Mouse (Mus musculus): ENCODE measurements at regions not wholly inside any gene's neighbourhood (a gene's known extent, or its start where the extent isn't known, plus 50 kb on each side); places are given as distances from the start of the nearest gene placed in this dataset.

DNA sequence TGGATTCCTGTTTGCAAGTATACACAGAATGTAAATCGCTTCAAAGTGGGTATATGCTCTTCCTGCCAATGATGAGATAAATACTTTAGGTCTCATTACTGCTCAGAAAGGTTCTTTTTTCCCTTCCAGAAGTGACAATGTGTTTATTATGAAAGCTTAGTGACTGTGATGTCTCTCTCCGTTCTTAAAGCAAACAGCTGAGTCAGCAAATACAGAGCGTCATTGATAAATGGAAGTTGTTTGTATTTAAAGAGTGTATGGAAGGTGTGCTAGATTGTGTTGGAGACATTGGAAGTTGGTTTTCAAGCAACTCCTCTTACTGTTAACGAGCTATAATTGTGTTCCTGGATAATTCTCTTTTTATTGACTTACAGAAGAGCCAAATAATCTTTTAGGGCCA, 408.0 kb downstream of the Prr30 start:
- Histone ChIP-seq H3K4me2 (no peak overlapping the region), H3K27ac (replicated peaks) (no peak overlapping the region), H3K27me3 (no peaks in the 10 kb centered on the region), H3K4me3 (no peak overlapping the region), H3K9me3 (no peaks in the 10 kb centered on the region), H3K9ac (no peak overlapping the region), H3K36me3 (no peaks in the 10 kb centered on the region), H3K4me1 (replicated peaks) (no peaks in the 10 kb centered on the region)
- ATAC-seq (ENCODE audit: low read depth) = no peak
- WGBS = 80% methylated on average over 4 of the region's 4 CpGs

DNA sequence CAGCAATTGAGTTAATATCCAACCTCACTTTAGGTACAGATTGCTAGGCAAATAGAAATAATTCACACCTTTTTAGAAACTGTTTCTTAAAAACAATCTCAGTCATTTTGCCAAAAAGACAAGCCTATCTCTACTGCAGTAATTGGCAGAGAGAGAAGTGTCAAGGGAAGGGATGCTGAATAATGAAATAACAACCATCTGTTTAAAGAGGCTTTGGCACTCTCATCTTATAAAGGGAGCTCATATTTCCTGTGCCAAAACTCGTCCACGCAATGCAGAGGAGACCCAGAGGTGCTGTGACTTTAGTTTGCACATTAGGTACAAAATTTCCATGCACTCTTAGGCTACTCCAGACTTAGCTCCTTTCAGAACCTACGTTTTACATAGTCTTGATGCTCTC, 418.2 kb downstream of the Prr30 start:
- Histone ChIP-seq H3K36me3 (no peaks in the 10 kb centered on the region), H3K9ac (no peak overlapping the region), H3K27ac (replicated peaks) (no peak overlapping the region), H3K4me1 (replicated peaks) (no peaks in the 10 kb centered on the region), H3K27me3 (no peaks in the 10 kb centered on the region), H3K9me3 (no peaks in the 10 kb centered on the region), H3K4me3 (no peak overlapping the region), H3K4me2 (no peak overlapping the region)
- no peak for ATAC-seq (ENCODE audit: low read depth)
- 73% methylated on average over 3 of the region's 3 CpGs for WGBS

DNA sequence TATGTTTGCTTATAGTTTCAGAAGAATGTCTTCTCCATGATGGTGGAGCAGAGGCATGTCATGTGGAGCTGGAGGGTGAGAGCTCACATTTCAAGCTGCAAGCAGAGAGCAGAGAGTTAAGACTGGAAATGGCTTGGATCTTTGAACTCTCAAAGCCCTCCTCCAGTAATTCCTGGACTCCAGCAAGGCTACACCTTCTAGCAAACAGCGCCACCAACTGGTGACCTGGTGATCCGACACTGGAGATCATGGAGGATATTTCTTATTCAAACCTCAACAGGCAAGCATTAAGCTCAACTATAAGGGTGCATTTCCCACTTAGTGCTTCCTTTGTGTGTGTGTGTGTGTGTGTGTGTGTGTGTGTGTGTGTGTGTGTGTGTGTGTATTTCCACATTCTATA, 446.2 kb downstream of the Prr30 start:
- WGBS = 38% methylated on average over 2 of the region's 2 CpGs
- H3K36me3 ChIP-seq = no peaks in the 10 kb centered on the region
- H3K4me3 ChIP-seq = no peak overlapping the region
- peaks cover 25% of the 10 kb centered on the region for H3K4me1 ChIP-seq (replicated peaks)
- no peak overlapping the region for H3K9ac ChIP-seq
- H3K27me3 ChIP-seq = no peaks in the 10 kb centered on the region
- no peak overlapping the region for H3K4me2 ChIP-seq
- no peaks in the 10 kb centered on the region for H3K9me3 ChIP-seq
- ATAC-seq (ENCODE audit: low read depth) = no peak
- no peak overlapping the region for H3K27ac ChIP-seq (replicated peaks)

DNA sequence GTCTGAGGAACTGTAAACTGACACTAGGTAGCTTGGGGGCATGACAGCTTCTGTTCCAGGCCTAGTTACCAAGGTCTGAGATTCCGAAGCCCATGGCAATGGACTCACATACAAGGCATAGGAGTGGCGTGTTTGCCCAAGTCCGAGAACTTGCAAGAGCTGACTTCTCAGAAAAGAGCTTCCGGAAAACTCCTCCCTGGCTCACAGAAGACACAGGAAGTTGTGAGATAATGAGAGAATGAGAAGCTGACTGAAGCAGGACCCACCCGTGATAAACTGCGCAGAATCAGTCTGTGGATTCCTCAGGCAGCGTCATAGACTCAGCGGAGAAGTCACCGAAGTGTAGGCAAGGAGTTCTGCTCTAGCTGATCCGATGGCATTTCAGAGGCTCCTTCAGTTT, 447.4 kb downstream of the Prr30 start:
- Histone ChIP-seq H3K9ac (no peak overlapping the region), H3K27ac (replicated peaks) (no peak overlapping the region), H3K9me3 (no peaks in the 10 kb centered on the region), H3K36me3 (no peaks in the 10 kb centered on the region), H3K27me3 (no peaks in the 10 kb centered on the region), H3K4me3 (no peak overlapping the region), H3K4me2 (no peak overlapping the region), H3K4me1 (replicated peaks) (peaks cover 25% of the 10 kb centered on the region)
- no peak for ATAC-seq (ENCODE audit: low read depth)
- 91% methylated on average over 10 of the region's 10 CpGs for WGBS

DNA sequence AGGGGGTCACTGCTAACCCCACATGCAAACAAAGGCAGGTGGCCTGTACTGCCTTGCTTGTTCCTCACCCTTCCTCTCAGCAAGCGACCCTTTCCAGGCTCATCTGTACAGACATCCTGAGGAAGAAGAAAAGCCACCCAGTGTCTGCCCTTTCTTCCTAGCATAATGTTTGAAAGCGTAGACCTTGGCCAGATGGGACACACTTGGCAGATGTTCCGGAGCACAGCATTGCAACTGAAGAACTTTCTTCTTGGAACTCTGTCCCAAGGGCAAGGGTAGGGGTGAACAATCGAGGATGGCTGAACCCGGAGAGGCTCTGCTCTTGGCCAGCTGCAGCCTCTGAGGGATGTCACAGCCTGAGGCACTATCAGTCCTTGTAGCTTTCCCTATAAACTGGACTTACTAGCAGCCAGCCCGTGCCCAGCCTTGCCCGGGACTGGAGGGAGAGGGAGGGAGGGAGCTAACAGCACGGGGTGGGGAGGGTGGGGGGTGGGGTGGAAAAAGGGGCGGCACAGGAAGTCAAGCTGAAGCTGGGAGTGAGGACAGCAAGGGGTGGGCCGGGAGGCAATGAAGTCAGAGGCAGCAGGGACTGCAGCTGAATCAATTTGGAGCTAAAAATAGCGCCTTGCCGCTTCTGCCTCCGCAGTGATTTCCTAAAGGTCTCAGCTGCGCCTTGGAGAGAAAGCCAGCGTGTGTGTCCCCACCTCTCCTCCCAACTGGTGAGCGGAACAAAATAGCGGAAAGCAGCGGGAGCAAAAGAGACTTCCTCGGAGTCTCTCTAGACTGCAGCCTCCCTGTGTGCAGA, 450.2 kb downstream of the Prr30 start:
- no peaks in the 10 kb centered on the region for H3K36me3 ChIP-seq
- H3K9ac ChIP-seq = peak overlapping the region; percentile 71
- H3K27ac ChIP-seq (replicated peaks) = peak overlapping the region; percentile 87
- peak overlapping the region; percentile 64 for H3K4me2 ChIP-seq
- H3K4me1 ChIP-seq (replicated peaks) = peaks cover 25% of the 10 kb centered on the region
- no peaks in the 10 kb centered on the region for H3K27me3 ChIP-seq
- peak; percentile 98 for ATAC-seq (ENCODE audit: low read depth)
- peak overlapping the region; percentile 42 for H3K4me3 ChIP-seq
- no peaks in the 10 kb centered on the region for H3K9me3 ChIP-seq
- WGBS = 5% methylated on average over 19 of the region's 19 CpGs

DNA sequence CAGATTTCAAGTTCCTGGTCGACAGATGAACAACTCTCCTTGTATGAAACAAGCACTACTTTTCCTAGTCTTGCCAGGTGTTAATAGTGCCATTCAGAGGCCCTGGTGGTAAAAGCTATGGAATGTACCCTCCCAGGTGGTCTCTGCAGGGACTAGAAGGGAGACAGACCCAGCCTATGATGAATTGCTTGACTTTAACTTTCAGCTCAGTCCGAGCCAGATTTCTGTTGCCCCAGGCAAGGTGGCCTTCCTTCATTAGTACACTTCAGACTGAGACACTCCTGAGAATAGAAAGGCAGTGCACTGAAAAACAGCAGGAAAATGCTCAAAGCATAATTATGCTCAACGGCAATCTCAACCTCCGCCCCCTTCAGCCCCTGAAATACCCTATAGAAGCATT, 450.8 kb upstream of the Klf12 start:
- no peak for ATAC-seq (ENCODE audit: low read depth)
- Histone ChIP-seq H3K27ac (replicated peaks) (no peak overlapping the region), H3K36me3 (no peaks in the 10 kb centered on the region), H3K4me3 (no peak overlapping the region), H3K4me1 (replicated peaks) (no peaks in the 10 kb centered on the region), H3K9me3 (no peaks in the 10 kb centered on the region), H3K4me2 (no peak overlapping the region), H3K9ac (no peak overlapping the region), H3K27me3 (no peaks in the 10 kb centered on the region)
- 64% methylated on average over 4 of the region's 4 CpGs for WGBS

DNA sequence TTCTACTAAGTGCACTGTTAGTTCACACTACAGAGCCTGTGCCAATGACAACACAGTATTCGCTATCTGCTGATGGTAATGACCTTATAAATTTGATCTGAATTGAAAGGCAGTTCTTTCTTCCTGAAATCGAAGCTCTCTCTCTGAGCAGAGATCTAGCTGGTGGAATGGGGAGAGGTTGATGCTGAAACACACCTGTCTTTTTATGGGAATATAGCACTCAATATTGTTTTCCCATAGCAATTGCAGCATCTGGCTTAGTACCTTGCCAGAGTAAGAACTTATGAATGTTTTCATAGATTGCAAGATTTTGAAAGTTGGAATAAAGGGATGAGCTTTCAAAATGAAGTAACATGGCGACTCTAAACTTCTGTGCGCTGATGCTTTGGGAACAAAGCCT, 444.0 kb upstream of the Klf12 start:
- ATAC-seq (ENCODE audit: low read depth) = no peak
- no peak overlapping the region for H3K9ac ChIP-seq
- WGBS = 82% methylated on average over 4 of the region's 4 CpGs

DNA sequence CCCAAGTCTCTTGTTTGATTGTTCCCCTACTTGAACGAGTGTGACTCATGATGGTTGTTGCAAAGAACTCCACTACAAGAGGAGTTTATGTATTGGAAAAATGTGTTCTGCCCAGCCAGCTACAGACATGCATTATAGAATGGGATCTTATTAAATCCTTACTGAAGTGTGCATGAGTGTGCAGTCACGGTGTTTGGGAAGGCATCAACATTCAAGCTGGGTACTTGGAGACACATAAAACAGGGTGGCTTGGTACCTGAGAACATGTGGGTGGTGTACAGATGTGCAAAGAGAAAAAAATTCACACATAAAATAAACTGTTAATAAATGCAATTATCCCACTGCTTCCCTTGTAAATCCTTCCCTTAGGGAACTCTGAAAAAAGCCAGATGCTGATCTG, 443.2 kb upstream of the Klf12 start:
- Histone ChIP-seq H3K4me2 (no peak overlapping the region), H3K9me3 (no peaks in the 10 kb centered on the region), H3K27me3 (no peaks in the 10 kb centered on the region), H3K36me3 (no peaks in the 10 kb centered on the region), H3K27ac (replicated peaks) (no peak overlapping the region), H3K4me1 (replicated peaks) (0 out of 2 replicates have a peak, but pooled peaks cover 4% of the 10 kb centered on the region), H3K9ac (no peak overlapping the region), H3K4me3 (no peak overlapping the region)
- WGBS = 64% methylated on average over 2 of the region's 2 CpGs
- ATAC-seq (ENCODE audit: low read depth) = no peak

More for the DNA sequence above, 444.0 kb upstream of the Klf12 start:
- Histone ChIP-seq H3K4me2 (no peak overlapping the region), H3K4me1 (replicated peaks) (0 out of 2 replicates have a peak, but pooled peaks cover 4% of the 10 kb centered on the region), H3K27ac (replicated peaks) (no peak overlapping the region), H3K27me3 (no peaks in the 10 kb centered on the region), H3K9me3 (no peaks in the 10 kb centered on the region), H3K36me3 (no peaks in the 10 kb centered on the region), H3K4me3 (no peak overlapping the region)

DNA sequence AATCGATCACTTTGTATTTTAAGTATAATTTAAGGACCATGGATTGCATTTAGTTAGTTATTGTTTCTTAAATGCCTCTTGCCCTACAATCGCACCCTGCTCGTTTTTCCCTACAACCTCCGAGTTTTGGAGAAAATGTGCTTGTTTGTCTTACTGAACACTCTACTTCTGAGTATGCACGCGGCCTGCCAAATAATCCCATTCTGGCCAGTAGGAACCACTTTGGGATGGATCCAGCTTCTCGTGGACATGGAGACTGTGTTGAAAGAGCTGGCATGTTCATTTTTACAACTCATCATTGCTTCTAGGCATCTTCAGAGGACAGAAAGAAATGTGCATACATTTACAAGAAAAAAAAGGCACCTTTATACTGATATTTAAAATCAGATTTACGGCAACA, 440.5 kb upstream of the Klf12 start:
- Histone ChIP-seq H3K9ac (no peak overlapping the region), H3K4me2 (no peak overlapping the region), H3K27ac (replicated peaks) (no peak overlapping the region), H3K4me1 (replicated peaks) (peaks cover 10% of the 10 kb centered on the region; the same call in 1 of the 2 replicates), H3K27me3 (no peaks in the 10 kb centered on the region), H3K9me3 (no peaks in the 10 kb centered on the region), H3K4me3 (no peak overlapping the region), H3K36me3 (no peaks in the 10 kb centered on the region)
- ATAC-seq (ENCODE audit: low read depth) = no peak
- WGBS = 90% methylated on average over 8 of the region's 8 CpGs

DNA sequence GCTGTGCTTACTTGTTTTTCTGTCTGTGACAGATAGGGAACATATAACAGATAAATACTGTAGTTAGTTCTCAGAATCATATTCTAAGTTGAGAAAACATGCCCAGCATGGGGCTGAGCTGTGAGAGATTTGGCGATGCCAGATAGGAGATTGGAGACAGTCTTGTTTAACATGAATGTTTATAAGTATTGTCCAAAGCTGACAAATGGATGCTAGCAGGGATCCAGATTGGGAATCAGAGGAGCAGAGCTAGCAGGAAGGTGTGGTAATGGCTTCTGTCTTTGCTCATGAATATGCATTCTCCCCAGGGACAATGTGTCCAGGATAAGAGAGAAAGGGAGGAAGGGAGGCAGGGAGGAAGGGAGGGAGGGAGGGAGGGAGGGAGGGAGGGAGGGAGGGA, 436.2 kb upstream of the Klf12 start:
- Histone ChIP-seq H3K36me3 (no peaks in the 10 kb centered on the region), H3K27ac (replicated peaks) (no peak overlapping the region), H3K9ac (no peak overlapping the region), H3K27me3 (no peaks in the 10 kb centered on the region), H3K9me3 (peaks cover 6% of the 10 kb centered on the region; the same call in 1 of the 2 replicates), H3K4me1 (replicated peaks) (peaks cover 7% of the 10 kb centered on the region; the same call in 1 of the 2 replicates), H3K4me2 (no peak overlapping the region), H3K4me3 (no peak overlapping the region)
- peak; percentile 23; the same call in 1 of the 2 replicates for ATAC-seq (ENCODE audit: low read depth)
- WGBS = 26% methylated on average over 1 of the region's 1 CpGs

DNA sequence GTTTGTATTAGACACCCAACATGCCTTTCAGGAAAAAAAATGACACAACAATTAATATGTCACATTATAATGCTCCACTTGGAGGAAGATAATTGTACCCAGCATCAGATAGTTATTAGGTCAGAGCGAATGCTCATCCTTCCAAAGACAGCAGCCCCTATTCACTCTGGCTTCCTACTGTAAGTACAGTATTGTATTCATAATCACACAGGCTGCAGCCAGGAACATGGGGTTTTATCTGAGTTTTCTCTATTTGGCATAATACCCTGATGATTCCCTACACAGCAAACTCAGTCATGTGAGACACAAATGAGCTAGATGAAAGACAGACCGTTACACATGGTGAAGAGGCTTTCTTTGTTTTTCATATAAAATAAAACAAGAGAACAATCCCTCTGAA, 430.5 kb upstream of the Klf12 start:
- Histone ChIP-seq H3K4me3 (no peak overlapping the region), H3K36me3 (no peaks in the 10 kb centered on the region), H3K9ac (no peak overlapping the region), H3K9me3 (peaks cover 6% of the 10 kb centered on the region; the same call in 1 of the 2 replicates), H3K4me1 (replicated peaks) (peaks cover 21% of the 10 kb centered on the region), H3K27me3 (no peaks in the 10 kb centered on the region), H3K27ac (replicated peaks) (peak overlapping the region; percentile 82), H3K4me2 (no peak overlapping the region)
- ATAC-seq (ENCODE audit: low read depth) = no peak
- WGBS = 50% methylated on average over 2 of the region's 2 CpGs

DNA sequence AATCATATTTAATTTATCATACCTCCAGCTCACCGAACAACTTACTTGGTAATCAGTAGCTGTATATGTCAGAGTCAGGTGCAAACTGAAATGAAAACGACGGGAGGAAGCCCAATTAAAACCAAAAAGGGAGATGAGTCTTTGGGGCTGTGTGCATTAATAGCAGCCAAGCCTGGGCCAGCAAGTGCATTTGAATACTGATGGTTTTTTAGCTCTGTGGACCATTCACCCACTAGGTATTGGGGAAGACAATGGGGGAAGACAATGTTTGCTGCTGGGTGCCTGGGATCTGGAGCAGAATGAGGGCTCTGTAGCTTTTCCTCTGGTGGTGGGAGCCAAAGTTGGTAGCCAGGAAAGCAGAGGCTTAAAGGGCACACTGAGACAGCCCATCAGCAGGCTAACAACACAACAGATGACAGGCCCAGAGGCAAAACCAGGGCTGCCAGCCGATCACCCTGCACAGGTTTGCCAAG, 429.6 kb upstream of the Klf12 start:
- Histone ChIP-seq H3K27ac (replicated peaks) (peak overlapping the region; percentile 82), H3K4me2 (no peak overlapping the region), H3K9me3 (peaks cover 6% of the 10 kb centered on the region; the same call in 1 of the 2 replicates), H3K36me3 (no peaks in the 10 kb centered on the region), H3K27me3 (no peaks in the 10 kb centered on the region), H3K4me1 (replicated peaks) (peaks cover 20% of the 10 kb centered on the region), H3K9ac (no peak overlapping the region), H3K4me3 (no peak overlapping the region)
- peak; percentile 71 for ATAC-seq (ENCODE audit: low read depth)
- WGBS = 37% methylated on average over 4 of the region's 4 CpGs

DNA sequence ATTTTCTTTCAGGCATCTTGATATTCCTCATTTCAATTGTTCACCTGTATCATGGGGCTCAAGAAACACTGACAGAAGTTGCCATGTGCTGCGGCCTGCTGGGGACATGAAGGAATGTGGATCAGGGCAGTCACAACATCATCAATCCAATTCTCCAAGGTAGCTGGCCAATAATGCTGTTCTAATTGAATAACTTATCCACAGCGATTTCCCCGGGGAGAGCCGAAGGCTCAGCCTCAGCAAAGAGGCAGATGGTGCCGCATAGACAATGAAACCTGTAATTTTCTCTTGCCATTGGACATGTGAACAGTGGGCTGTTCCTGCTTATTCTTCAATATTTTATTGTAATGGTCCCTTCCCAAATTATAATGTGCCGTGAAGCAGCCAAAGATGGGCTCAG, 429.1 kb upstream of the Klf12 start:
- Histone ChIP-seq H3K4me1 (replicated peaks) (peaks cover 20% of the 10 kb centered on the region), H3K27ac (replicated peaks) (peak overlapping the region; percentile 82), H3K4me3 (no peak overlapping the region), H3K9me3 (peaks cover 6% of the 10 kb centered on the region; the same call in 1 of the 2 replicates), H3K36me3 (no peaks in the 10 kb centered on the region), H3K27me3 (no peaks in the 10 kb centered on the region), H3K9ac (no peak overlapping the region), H3K4me2 (no peak overlapping the region)
- 31% methylated on average over 6 of the region's 6 CpGs for WGBS
- ATAC-seq (ENCODE audit: low read depth) = peak; percentile 89
